Mouse (Mus musculus) G1E (cell line): Measurements from ENCODE around the gene Plekhh1.

Source experiments
- CTCF ChIP-seq: IDR thresholded peaks from 2 replicates; pipeline ENCODE4 v1.5.1; 2012; ENCODE audit warnings: low read depth, low read length, inconsistent platforms, mixed read lengths
- GATA1 ChIP-seq: IDR thresholded peaks from 2 replicates; pipeline ENCODE4 v1.6.1; 2012; ENCODE audit warnings: borderline replicate concordance, low read length, inconsistent platforms, mixed read lengths
- POLR2AphosphoS5 ChIP-seq: IDR thresholded peaks from 2 replicates; pipeline ENCODE4 v1.6.1; 2012; ENCODE audit warnings: low read depth, low read length, inconsistent platforms; ENCODE audit not compliant: insufficient replicate concordance
- TAL1 ChIP-seq: conservative IDR thresholded peaks from 2 replicates; pipeline ENCODE4 v1.6.1; 2012; ENCODE audit warnings: low read depth, low read length, inconsistent platforms, mixed read lengths

DNA sequence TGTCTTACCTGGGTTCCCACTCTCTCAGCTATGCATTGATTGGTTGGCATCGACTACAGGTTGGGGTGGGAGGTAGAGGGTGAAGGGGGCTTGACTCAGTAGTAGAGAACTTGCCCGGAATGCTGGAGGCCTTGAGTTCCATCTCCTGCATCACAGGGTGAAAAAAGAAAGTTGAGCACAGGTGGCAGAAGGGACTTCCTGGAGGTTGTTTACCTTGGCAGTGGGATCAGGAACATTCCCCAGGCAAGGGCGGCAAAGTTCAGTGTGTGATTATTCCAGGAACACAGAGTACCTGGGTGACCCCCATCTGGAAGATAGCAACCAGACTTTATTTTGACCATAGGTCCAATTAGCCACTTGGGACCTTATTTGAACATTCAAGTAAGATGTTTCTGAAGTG is 74.8 kb downstream of the Plekhh1 start:
- TF ChIP-seq CTCF (no peak), TAL1 (no peak), POLR2AphosphoS5 (no peak), GATA1 (no peak)
